Mouse (Mus musculus) yolk sac, embryonic 10.5 days (tissue): ENCODE measurements around the gene Marveld2.

Experiments used
- DNase-seq: peaks from one replicate; pipeline ENCODE4 v3.0.0-alpha.2; 2017; ENCODE audit warnings: low spot score

The Marveld2 gene

GRCm38 (mm10) chr13:100616181-100617087 is at the start of gene Marveld2:
TSS of gene Marveld2 (minus strand) at chr13:100616971.
- DNase-seq: peak; percentile 56

GRCm38 (mm10) chr13:100659864-100660456 is 43.2 kb upstream of the Marveld2 start:
- DNase-seq: no peak

GRCm38 (mm10) chr13:100658091-100658490 is 41.3 kb upstream of the Marveld2 start:
- no peak for DNase-seq

GRCm38 (mm10) chr13:100651439-100652186 is 34.8 kb upstream of the Marveld2 start, which contains the start of gene Taf9:
TSS of gene Taf9 (plus strand) at chr13:100651579.
- no peak for DNase-seq

GRCm38 (mm10) chr13:100650550-100651438 is 34.0 kb upstream of the Marveld2 start, which contains the start of the genes Ak6 and Rad17:
TSS of gene Ak6 (plus strand) at chr13:100650979.
TSS of gene Rad17 (minus strand) at chr13:100651051.
- DNase-seq: peak; percentile 94

- no peak for DNase-seq
Measured at GRCm38 (mm10) chr13:100648223-100648622, 31.5 kb upstream of the Marveld2 start.

GRCm38 (mm10) chr13:100642471-100643209 is 25.9 kb upstream of the Marveld2 start:
- no peak for DNase-seq

- no peak for DNase-seq
Measured at GRCm38 (mm10) chr13:100634106-100634691, 17.4 kb upstream of the Marveld2 start.

- no peak for DNase-seq
Measured at GRCm38 (mm10) chr13:100622241-100622640, 5.5 kb upstream of the Marveld2 start.

- DNase-seq: no peak
Measured at GRCm38 (mm10) chr13:100617583-100617982, 812 bp upstream of the Marveld2 start.

- no peak for DNase-seq
Measured at GRCm38 (mm10) chr13:100612903-100613302, 3.9 kb downstream of the Marveld2 start.

- DNase-seq: no peak
Measured at GRCm38 (mm10) chr13:100612251-100612650, 4.5 kb downstream of the Marveld2 start.

- DNase-seq: no peak
Measured at GRCm38 (mm10) chr13:100611266-100611665, 5.5 kb downstream of the Marveld2 start.

- DNase-seq: no peak
Measured at GRCm38 (mm10) chr13:100607756-100608155, 9.0 kb downstream of the Marveld2 start.

- DNase-seq: no peak
Measured at GRCm38 (mm10) chr13:100605845-100606244, 10.9 kb downstream of the Marveld2 start.

GRCm38 (mm10) chr13:100603738-100604095 is 13.1 kb downstream of the Marveld2 start:
- DNase-seq: no peak

GRCm38 (mm10) chr13:100603031-100603737 is 13.6 kb downstream of the Marveld2 start:
- peak; percentile 65 for DNase-seq

- peak; percentile 83 for DNase-seq
Measured at GRCm38 (mm10) chr13:100602239-100602902, 14.4 kb downstream of the Marveld2 start.

GRCm38 (mm10) chr13:100601034-100601433 is 15.7 kb downstream of the Marveld2 start:
- no peak for DNase-seq
